Mouse (Mus musculus) pancreas, adult 10 weeks (tissue): ENCODE data around the gene Gm16405. TPM values are rescaled to one million over a fixed set of nuclear protein-coding genes. Genes with fewer than 3 reads are reported as not detected.

Experiments
- polyA plus RNA-seq: library from polyadenylated mRNA; stranded (reverse); fragments of 350-450 nt; fragmentation: Illumina TruSeq; extraction: RNeasy Lipid Tissue Mini Kit (QIAGEN cat#74804); gene quantifications from one replicate; pipeline ENCODE4 v1.2.3, GENCODE M21; 2015; ENCODE audit warnings: low read depth, low replicate concordance; ENCODE audit not compliant: insufficient read depth

Gm16405 gene
- polyA plus RNA-seq: not detected

GRCm38 (mm10) chrX:54530908-54531307, at the start of gene Gm16405:
Gene Gm16405 (plus strand): TSS chrX:54531208.

Other genes with a start within 250 kb of the Gm16405 start
- gene Gm16430, start 91.0 kb downstream of the Gm16405 start, polyA plus RNA-seq: not detected